Mouse (Mus musculus) naive thymus-derived CD4-positive, alpha-beta T cell, adult 2 months (primary cell): ENCODE data around the gene Rwdd2b.

Experiments
- DNase-seq: peaks from one replicate; pipeline ENCODE4 v3.0.0-alpha.2; 2011; ENCODE audit warnings: low read depth

The Rwdd2b gene

GRCm38 (mm10) chr16:87420662-87421061 lies 19.7 kb downstream of the Rwdd2b start:
- no peak for DNase-seq

DNA sequence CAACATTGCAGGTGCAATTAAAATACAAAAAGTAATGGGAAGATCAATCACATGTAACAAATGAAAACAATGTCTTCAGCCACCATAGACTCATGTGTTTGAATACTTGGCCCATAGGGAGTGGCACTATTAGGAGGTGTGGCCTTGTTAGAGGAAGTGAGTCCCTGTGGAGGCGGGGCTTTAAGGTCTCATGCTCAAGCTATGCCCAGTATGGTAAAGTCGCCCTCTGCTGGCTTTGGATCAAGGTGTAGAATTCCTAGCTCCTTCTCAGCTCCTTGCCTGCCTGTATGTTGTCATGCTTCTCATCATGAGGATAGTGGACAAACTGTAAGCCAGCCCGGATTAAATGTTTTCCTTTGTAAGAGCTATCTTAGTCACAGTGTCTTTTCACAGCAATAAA lies 35.4 kb downstream of the Rwdd2b start:
- DNase-seq = peak; percentile 31

DNA sequence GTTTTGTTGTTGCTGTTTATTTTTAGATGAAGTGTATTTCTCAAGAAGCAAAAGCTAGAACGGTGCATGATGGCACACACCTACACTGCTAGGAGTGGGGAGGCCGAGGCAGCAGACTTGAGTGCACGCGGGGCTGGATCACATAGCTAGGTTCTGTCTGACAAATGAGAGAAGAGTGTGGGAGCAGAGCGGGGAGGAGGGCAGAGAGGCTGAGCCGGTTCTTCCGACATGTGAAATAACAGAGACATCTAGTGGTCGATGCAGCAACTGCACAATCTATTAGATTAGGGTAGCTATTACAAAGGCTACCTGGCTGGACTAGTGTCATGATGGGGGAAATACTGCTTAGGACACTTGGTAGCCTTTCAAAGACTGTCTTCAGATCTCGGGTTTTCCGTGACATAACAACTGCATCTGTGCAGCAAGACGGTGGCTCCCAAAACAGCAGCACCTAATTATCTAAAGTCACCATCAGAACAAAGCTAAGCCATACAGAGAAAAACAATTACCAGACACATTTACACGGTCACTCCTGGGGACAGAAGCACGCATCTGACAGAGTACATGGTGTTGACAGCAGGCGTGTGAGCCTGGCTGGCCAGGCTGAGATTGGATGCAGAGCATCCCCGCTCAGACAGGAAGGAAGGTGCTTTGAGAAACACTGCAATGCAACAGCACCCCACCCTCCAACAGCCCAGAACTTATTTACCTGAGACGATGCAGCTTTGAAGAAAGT lies 46.4 kb downstream of the Rwdd2b start:
- peak; percentile 65 for DNase-seq

DNA sequence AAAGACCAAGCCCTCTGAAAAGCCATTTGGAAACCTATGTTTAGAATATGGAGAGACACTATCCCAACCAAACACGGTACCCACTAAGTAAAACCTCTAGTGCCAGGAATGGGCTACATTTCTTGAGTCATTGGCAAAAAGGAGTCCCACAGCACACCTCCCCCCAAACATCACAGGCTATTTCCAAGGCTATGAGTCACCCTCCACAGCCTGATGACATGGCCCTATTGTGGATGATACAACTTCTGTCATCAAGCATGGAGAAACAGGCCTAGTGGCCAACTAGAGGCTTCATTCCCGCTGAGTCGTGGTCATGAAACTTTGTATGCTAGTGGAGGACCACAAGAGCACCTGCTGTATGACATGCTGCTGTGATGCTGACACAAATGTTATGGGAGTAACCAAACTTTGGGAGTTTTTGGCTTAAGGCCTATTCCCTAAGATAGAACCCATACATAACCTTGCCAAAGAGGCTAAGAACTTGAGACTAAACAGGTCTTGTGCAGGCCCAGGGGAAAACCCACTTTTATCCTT lies 52.9 kb downstream of the Rwdd2b start:
- DNase-seq = no peak

DNA sequence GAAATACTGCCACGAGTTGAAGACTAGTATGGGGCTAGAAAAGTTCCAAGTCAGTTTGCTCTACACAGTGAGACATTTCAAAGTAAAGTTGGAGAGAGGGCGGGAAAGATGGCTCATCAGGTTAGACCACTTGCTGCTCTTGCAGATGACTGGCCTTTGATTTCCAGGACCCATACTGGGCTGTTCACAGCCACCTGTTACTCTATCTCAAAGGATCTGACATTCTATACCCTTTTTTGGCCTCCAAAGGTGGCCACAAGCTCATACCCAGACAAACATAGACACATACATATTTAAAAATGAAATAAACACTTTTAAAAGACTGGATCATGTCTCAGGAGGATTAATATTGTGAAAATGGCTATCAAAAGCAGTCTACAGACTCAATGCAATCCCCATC lies 56.0 kb downstream of the Rwdd2b start:
- no peak for DNase-seq
